Mouse (Mus musculus): ENCODE measurements around the gene H2al2a. TPM values are rescaled to one million over a fixed set of nuclear protein-coding genes. Genes with fewer than 3 reads are reported as not detected.
"Not testable (repeated sequence)": the region's sequence is repeated elsewhere in the genome, so short reads cannot be mapped to it uniquely, and the experiment has no call there.

The H2al2a gene
- total RNA-seq, 4 experiments from 2014 or later: not detected

- peak; percentile 72 to 77 for DNase-seq (ENCODE audit: low spot score in 2 of 2)
These were observed 31.6 kb upstream of the H2al2a start for GRCm38 (mm10) chr2:18028140-18029021.

GRCm38 (mm10) chr2:18027448-18028139, 30.8 kb upstream of the H2al2a start:
- DNase-seq (ENCODE audit: low spot score in 2 of 2): peak; percentile 88

GRCm38 (mm10) chr2:18026116-18026947, 29.6 kb upstream of the H2al2a start:
- peak; percentile 36 to 37 for DNase-seq (ENCODE audit: low spot score in 2 of 2)

GRCm38 (mm10) chr2:18025781-18026115, 29.0 kb upstream of the H2al2a start:
- DNase-seq (ENCODE audit: low spot score in 2 of 2): no peak

- DNase-seq (ENCODE audit: low spot score in 2 of 2): no peak
These were observed 28.4 kb upstream of the H2al2a start for GRCm38 (mm10) chr2:18025116-18025515.

GRCm38 (mm10) chr2:18022886-18023285, 26.1 kb upstream of the H2al2a start:
- no peak for DNase-seq (ENCODE audit: low spot score in 2 of 2)

- no peak for DNase-seq (ENCODE audit: low spot score in 2 of 2)
These were observed 22.4 kb upstream of the H2al2a start for GRCm38 (mm10) chr2:18019122-18019521.

GRCm38 (mm10) chr2:18017321-18017720, 20.6 kb upstream of the H2al2a start:
- no peak for DNase-seq (ENCODE audit: low spot score in 2 of 2)

- DNase-seq (ENCODE audit: low spot score in 2 of 2): no peak
These were observed 19.9 kb upstream of the H2al2a start for GRCm38 (mm10) chr2:18016639-18017038.

GRCm38 (mm10) chr2:18015581-18015980, 18.8 kb upstream of the H2al2a start:
- DNase-seq (ENCODE audit: low spot score in 2 of 2): no peak

- no peak for DNase-seq (ENCODE audit: low spot score in 2 of 2)
These were observed 16.1 kb upstream of the H2al2a start for GRCm38 (mm10) chr2:18012866-18013265.

- DNase-seq (ENCODE audit: low spot score in 2 of 2): no peak
These were observed 14.5 kb upstream of the H2al2a start for GRCm38 (mm10) chr2:18011226-18011625.

GRCm38 (mm10) chr2:18005137-18005536, 8.4 kb upstream of the H2al2a start:
- no peak for DNase-seq (ENCODE audit: low spot score in 2 of 2)

GRCm38 (mm10) chr2:18004286-18004685, 7.5 kb upstream of the H2al2a start:
- DNase-seq (ENCODE audit: low spot score in 2 of 2): no peak

GRCm38 (mm10) chr2:18002306-18002705, 5.5 kb upstream of the H2al2a start:
- DNase-seq (ENCODE audit: low spot score in 2 of 2): no peak

GRCm38 (mm10) chr2:17989562-17989961, 7.2 kb downstream of the H2al2a start:
- DNase-seq (ENCODE audit: low spot score in 2 of 2): no peak

GRCm38 (mm10) chr2:17989115-17989514, 7.6 kb downstream of the H2al2a start:
- DNase-seq (ENCODE audit: low spot score in 2 of 2): no peak

- DNase-seq (ENCODE audit: low spot score in 2 of 2): no peak
These were observed 10.1 kb downstream of the H2al2a start for GRCm38 (mm10) chr2:17986694-17987093.

GRCm38 (mm10) chr2:17984774-17985173, 12.0 kb downstream of the H2al2a start:
- no peak for DNase-seq (ENCODE audit: low spot score in 2 of 2)

GRCm38 (mm10) chr2:17982747-17983146, 14.0 kb downstream of the H2al2a start:
- DNase-seq (ENCODE audit: low spot score in 2 of 2): no peak

GRCm38 (mm10) chr2:17978706-17979105, 18.1 kb downstream of the H2al2a start:
- no peak for DNase-seq (ENCODE audit: low spot score in 2 of 2)

GRCm38 (mm10) chr2:17978251-17978650, 18.5 kb downstream of the H2al2a start:
- not testable (repeated sequence) for DNase-seq (ENCODE audit: low spot score in 2 of 2)
